Mouse (Mus musculus): ENCODE measurements around the gene Serpina3c.
"Not testable (repeated sequence)": the region's sequence is repeated elsewhere in the genome, so short reads cannot be mapped to it uniquely, and the experiment has no call there.

Serpina3c gene

GRCm38 (mm10) chr12:104153656-104154055 lies at the start of gene Serpina3c:
Serpina3c (minus strand) TSS chr12:104153870.
- no peak for DNase-seq

GRCm38 (mm10) chr12:104190852-104191251 lies 37.2 kb upstream of the Serpina3c start:
- DNase-seq: no peak

DNA sequence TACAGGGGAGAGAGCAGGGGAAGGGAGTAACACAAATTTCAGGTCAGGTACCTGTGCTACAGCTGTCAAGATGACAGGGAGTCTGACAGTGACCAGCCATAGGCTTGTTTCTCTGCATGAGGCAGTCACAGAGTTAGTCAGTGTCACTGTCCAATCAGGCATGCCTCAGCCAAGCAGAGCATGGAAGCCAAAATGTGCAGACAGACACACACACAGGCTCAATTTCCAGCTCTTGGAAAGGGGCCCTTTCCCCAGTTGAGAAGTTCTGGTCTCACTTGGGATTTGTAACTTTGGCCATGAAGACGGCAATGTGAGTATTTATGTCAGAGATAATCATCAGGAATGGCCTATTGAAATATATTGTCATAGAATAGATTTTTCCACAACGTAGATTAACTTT lies 35.6 kb upstream of the Serpina3c start:
- no peak for DNase-seq

- no peak for DNase-seq
These were observed 32.4 kb upstream of the Serpina3c start for GRCm38 (mm10) chr12:104186041-104186581.

- DNase-seq: no peak
These were observed 31.4 kb upstream of the Serpina3c start for GRCm38 (mm10) chr12:104185046-104185445.

DNA sequence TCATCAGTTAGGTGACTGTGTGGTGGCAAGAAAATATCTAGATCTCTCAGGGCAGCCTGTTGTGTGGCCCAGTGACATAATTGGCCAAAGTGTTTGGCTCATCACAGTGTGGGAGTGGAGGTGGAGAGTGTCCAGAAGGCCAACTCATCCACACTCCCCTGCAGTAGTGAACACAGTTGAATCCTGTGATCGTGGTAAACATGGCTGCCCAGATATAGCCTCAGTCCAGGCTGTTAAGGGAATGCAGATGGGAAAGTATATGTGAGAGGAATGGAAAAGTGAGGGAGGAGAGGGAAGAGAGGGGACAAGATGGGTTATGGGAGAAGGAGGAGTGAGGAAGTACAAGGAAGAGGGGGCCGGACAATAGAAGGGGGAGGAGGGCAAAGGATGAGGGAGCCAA lies 25.3 kb upstream of the Serpina3c start:
- DNase-seq: no peak

DNA sequence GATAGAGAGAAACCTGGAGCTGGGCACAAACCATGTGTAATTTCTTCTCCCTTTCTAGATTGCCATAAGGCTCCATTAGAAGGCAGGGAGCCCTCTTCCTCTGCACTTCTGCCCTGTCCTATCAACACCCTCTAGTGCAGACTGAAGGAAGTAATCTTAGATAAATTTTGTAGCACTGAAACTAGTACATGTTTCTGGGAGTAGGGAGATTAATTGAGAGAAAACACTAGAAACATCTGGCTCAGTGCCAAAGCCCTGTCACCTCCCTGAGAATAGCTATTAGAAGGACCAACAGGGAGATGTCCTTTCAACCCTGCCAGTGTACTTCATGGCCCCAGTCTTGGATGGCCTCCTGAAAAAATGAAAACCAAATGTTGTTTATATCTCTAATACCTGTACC lies 24.9 kb upstream of the Serpina3c start:
- peak; percentile 18 to 28 for DNase-seq

GRCm38 (mm10) chr12:104175636-104176035 lies 22.0 kb upstream of the Serpina3c start:
- DNase-seq: no peak

GRCm38 (mm10) chr12:104174747-104175146 lies 21.1 kb upstream of the Serpina3c start:
- peak; percentile 16 to 46 for DNase-seq

GRCm38 (mm10) chr12:104153041-104153645 lies 527 bp downstream of the Serpina3c start:
- no peak for DNase-seq

DNA sequence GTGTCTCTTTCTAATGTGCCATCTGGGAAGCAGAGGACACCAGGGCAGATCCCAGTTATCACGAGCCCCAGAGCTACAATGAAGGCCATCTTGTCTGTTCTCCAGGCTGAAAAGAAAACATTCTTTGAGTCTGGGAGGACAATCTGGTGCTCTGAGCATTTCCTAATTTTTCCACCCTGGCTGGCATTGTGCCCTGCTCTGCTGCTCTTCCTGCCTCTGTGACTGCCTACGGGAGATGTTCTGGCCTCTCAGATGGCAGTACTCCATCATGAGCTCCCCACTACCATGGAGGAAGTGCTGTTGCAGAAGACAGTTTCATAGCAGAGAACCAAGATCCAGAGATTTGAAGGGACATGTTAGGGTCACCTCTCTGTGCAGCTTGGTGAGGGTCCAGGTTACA lies 1.7 kb downstream of the Serpina3c start:
- no peak for DNase-seq

- no peak for DNase-seq
These were observed 8.1 kb downstream of the Serpina3c start for GRCm38 (mm10) chr12:104145571-104145970.

GRCm38 (mm10) chr12:104143286-104143685 lies 10.4 kb downstream of the Serpina3c start:
- DNase-seq: no peak

- no peak for DNase-seq
These were observed 11.2 kb downstream of the Serpina3c start for GRCm38 (mm10) chr12:104142427-104142826.

- DNase-seq: no peak
These were observed 12.2 kb downstream of the Serpina3c start for GRCm38 (mm10) chr12:104141506-104141905.

- no peak for DNase-seq
These were observed 13.0 kb downstream of the Serpina3c start for GRCm38 (mm10) chr12:104140543-104141103.

DNA sequence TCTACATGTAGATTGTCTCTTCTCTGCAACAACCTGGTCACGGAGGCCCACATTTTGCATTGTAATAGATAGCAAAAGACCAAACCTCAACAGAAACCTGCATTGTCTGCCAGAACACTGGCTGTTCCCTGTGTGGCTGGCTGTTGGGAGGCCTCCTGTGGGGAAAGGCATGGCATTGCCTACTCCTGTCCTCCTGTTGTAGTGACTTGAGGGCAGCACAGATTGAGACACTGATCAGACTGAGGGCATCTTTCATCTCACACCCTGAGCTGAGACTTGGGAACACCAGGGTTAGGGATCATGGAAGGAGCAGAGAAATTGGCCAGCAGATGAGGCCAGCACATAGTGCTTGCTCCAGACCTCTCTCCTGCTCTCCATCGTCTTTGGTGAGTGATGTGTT lies 15.5 kb downstream of the Serpina3c start:
- DNase-seq: no peak

GRCm38 (mm10) chr12:104131041-104131440 lies 22.6 kb downstream of the Serpina3c start:
- no peak for DNase-seq

DNA sequence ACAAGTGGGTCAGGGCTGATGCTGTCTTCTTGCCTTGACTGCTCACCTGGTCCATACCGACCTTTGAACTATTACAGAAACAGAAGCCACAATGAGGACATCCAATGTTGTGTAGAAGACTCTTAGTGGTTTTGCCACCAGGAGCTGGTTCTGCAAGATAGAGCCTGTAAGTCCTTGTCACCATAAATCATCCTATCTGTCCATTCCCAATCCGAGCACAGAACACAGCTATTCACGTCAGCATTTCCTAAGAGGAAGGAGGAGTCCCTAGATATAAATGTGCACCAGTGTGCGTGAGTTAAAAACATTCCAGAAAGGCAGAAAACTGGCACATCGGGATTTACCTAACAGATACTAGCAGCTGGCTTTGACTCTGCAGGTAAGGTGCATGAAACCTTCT lies 26.0 kb downstream of the Serpina3c start, which contains the start of gene Serpina3b:
TSS of gene Serpina3b (plus strand) at position 301 of the 400 bp plus-strand sequence.
- no peak for DNase-seq

DNA sequence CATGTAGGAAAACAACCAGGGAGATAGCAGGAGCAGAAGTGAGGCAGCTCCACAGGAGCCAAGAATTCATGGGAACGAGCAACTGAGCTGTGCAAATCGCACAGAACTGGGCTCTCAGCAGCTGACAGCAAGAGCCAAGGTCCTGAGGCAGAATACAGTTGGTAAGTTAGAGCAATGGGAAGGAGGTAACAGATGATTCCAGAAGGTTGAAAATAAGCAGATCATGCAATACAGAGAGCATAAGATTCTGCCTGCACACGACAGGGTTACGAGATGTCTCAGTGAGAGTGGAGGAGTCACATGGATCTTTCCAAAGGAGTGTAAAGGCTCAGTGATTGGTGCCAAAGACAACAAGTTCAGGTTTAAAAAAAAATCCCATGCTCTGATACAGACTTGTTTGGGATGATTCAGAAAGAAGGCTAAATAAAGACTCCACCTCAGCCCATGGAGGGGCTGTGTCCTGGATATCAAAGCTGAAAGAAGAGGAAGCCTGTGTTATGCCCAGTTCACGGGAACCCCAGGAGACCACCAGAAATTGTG lies 28.6 kb downstream of the Serpina3c start:
- no peak for DNase-seq

GRCm38 (mm10) chr12:104123996-104124395 lies 29.7 kb downstream of the Serpina3c start:
- no peak for DNase-seq

- no peak for DNase-seq
These were observed 30.6 kb downstream of the Serpina3c start for GRCm38 (mm10) chr12:104123097-104123496.

DNA sequence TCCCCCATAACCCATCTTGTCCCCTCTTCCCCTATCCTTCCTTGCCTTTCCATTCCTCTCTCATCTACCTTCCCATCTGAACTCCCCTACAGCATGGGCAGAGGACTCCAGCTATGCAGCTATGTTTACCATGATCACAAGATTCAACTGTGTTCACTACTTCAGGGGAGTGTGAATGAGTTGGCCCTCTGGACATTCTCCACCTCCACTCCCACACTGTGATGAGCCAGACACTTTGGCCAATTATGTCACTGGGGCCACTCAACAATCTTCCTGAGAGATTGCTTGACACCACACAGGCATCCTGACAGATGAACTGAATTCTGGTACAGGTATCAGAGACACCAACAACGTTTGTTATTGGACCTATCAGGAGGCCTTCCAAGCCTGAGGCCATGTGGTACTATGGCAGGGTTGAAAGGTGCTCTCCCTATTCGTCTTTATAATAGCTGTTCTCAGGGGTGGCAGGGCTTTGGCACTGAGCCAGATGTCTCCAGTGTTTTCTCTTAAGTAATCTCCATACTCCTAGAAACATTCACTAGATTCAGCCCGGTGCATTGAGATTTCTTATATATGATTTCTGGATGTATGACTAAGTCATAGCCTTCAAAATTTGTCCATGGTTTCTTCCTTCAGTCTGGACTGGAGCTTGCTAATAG lies 38.6 kb downstream of the Serpina3c start:
- peak; percentile 16 to 35 for DNase-seq

- not testable (repeated sequence) for DNase-seq
These were observed 41.3 kb downstream of the Serpina3c start, which contains the start of gene Serpina3a for GRCm38 (mm10) chr12:104112333-104112732. Serpina3a (plus strand) TSS chr12:104112724.

All from kidney, postnatal 4 days (tissue).